Mouse (Mus musculus) embryo, embryonic 10.5 days (tissue): ENCODE measurements around the gene Arhgap10.

Experiments used
- DNase-seq: peaks from one replicate; pipeline ENCODE4 v3.0.0-alpha.2; 2015; ENCODE audit warnings: low spot score

The Arhgap10 gene

GRCm38 (mm10) chr8:77442452-77442851, 75.3 kb downstream of the Arhgap10 start:
- no peak for DNase-seq

GRCm38 (mm10) chr8:77440913-77441312, 76.8 kb downstream of the Arhgap10 start:
- DNase-seq, result no peak

GRCm38 (mm10) chr8:77440324-77440880, 77.4 kb downstream of the Arhgap10 start:
- DNase-seq, result no peak

- no peak for DNase-seq
Measured at GRCm38 (mm10) chr8:77439670-77440069, 78.1 kb downstream of the Arhgap10 start.

GRCm38 (mm10) chr8:77437807-77438493, 79.8 kb downstream of the Arhgap10 start:
- DNase-seq, result no peak

GRCm38 (mm10) chr8:77436013-77436990, 81.5 kb downstream of the Arhgap10 start:
- DNase-seq, result peak; percentile 44

GRCm38 (mm10) chr8:77433221-77433620, 84.5 kb downstream of the Arhgap10 start:
- DNase-seq, result no peak

GRCm38 (mm10) chr8:77432726-77433125, 85.0 kb downstream of the Arhgap10 start:
- no peak for DNase-seq

- no peak for DNase-seq
Measured at GRCm38 (mm10) chr8:77428420-77428819, 89.3 kb downstream of the Arhgap10 start.

GRCm38 (mm10) chr8:77428015-77428414, 89.7 kb downstream of the Arhgap10 start:
- no peak for DNase-seq

GRCm38 (mm10) chr8:77427438-77427837, 90.3 kb downstream of the Arhgap10 start:
- no peak for DNase-seq

GRCm38 (mm10) chr8:77423850-77424249, 93.9 kb downstream of the Arhgap10 start:
- no peak for DNase-seq

- DNase-seq, result no peak
Measured at GRCm38 (mm10) chr8:77422632-77423252, 95.0 kb downstream of the Arhgap10 start.

- no peak for DNase-seq
Measured at GRCm38 (mm10) chr8:77421596-77421995, 96.2 kb downstream of the Arhgap10 start.

- peak; percentile 89 for DNase-seq
Measured at GRCm38 (mm10) chr8:77419731-77420130, 98.0 kb downstream of the Arhgap10 start.

GRCm38 (mm10) chr8:77416738-77417137, 101.0 kb downstream of the Arhgap10 start:
- peak; percentile 62 for DNase-seq

- DNase-seq, result no peak
Measured at GRCm38 (mm10) chr8:77416034-77416433, 101.7 kb downstream of the Arhgap10 start.

GRCm38 (mm10) chr8:77411262-77411661, 106.5 kb downstream of the Arhgap10 start:
- DNase-seq, result no peak

GRCm38 (mm10) chr8:77410394-77410793, 107.4 kb downstream of the Arhgap10 start:
- no peak for DNase-seq

GRCm38 (mm10) chr8:77408527-77409215, 109.1 kb downstream of the Arhgap10 start:
- no peak for DNase-seq

- DNase-seq, result peak; percentile 41
Measured at GRCm38 (mm10) chr8:77406846-77407245, 110.9 kb downstream of the Arhgap10 start.

- DNase-seq, result peak; percentile 42
Measured at GRCm38 (mm10) chr8:77406444-77406843, 111.3 kb downstream of the Arhgap10 start.
